Mouse (Mus musculus): ENCODE data around the gene Npc1l1. TPM values are rescaled to one million over a fixed set of nuclear protein-coding genes. Genes with fewer than 3 reads are reported as not detected.

Gene Npc1l1
- polyA plus RNA-seq, 1 experiment from 2014 or later: 0.08 TPM

DNA sequence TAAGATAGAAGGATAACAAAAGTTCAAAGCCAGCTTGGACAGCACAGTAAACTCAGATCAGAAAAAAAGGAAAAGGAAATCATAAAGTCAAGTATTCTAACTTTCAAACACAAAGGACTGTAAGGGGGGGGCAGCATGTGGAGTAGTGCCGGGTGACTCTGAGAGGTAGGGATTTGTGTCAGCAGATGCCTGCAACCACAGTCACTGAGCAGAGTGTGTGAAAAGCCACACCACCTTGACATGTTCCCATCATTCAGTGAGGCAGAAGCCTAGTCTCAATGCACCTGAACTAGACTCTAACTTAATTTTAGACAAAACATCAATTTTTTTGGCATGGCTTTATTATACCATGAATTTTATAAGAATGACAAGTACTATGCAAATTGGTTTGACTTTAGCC lies 54.4 kb downstream of the Npc1l1 start:
- no peak overlapping the region for H3K27ac ChIP-seq (ENCODE audit: low read length)
- no peaks in the 10 kb centered on the region for H3K9me3 ChIP-seq (replicated peaks; ENCODE audit: control insufficient read depth, low read length, poor library complexity, severe bottlenecking)
- peaks cover 10% of the 10 kb centered on the region for H3K4me1 ChIP-seq (ENCODE audit: control insufficient read depth, insufficient read depth, low read length)
- ATAC-seq: no peak
- no peak overlapping the region for H3K4me3 ChIP-seq (ENCODE audit: low read depth, low read length)
- H3K9ac ChIP-seq (ENCODE audit: low read depth, low read length): no peak overlapping the region
- H3K27me3 ChIP-seq (ENCODE audit: control insufficient read depth, insufficient read depth, low read depth, low read length): no peaks in the 10 kb centered on the region
- WGBS: 65% methylated on average over 1 of the region's 1 CpGs
- H3K36me3 ChIP-seq (ENCODE audit: control insufficient read depth, insufficient read depth, low read length): no peaks in the 10 kb centered on the region
- no peak overlapping the region for H3K4me2 ChIP-seq (ENCODE audit: low read length)

DNA sequence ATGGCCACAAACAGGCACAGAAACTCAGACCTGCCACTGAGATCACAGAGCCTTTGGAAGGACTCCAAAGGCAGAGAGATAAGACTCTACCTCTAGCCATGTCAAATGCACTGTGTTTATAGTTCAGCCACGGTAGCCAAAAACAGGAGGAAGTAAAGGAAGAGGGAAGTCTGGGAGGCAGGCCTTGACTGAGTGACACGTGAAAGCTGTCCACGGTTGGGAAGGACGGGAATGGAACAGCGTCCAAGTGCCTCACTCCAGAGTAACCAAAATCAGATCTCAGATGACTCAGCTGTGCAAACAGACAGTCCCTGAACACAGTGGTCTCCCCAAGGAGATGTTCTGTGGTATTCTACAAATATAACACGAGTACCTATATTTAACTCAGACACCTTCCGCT lies 55.2 kb downstream of the Npc1l1 start:
- Histone ChIP-seq H3K9me3 (replicated peaks; ENCODE audit: control insufficient read depth, low read length, poor library complexity, severe bottlenecking) (no peaks in the 10 kb centered on the region), H3K4me1 (ENCODE audit: control insufficient read depth, insufficient read depth, low read length) (peaks cover 10% of the 10 kb centered on the region), H3K9ac (ENCODE audit: low read depth, low read length) (no peak overlapping the region), H3K36me3 (ENCODE audit: control insufficient read depth, insufficient read depth, low read length) (no peaks in the 10 kb centered on the region), H3K4me2 (ENCODE audit: low read length) (no peak overlapping the region), H3K27me3 (ENCODE audit: control insufficient read depth, insufficient read depth, low read depth, low read length) (no peaks in the 10 kb centered on the region), H3K4me3 (ENCODE audit: low read depth, low read length) (no peak overlapping the region), H3K27ac (ENCODE audit: low read length) (no peak overlapping the region)
- WGBS: 74% methylated on average over 7 of the region's 7 CpGs
- ATAC-seq: no peak

DNA sequence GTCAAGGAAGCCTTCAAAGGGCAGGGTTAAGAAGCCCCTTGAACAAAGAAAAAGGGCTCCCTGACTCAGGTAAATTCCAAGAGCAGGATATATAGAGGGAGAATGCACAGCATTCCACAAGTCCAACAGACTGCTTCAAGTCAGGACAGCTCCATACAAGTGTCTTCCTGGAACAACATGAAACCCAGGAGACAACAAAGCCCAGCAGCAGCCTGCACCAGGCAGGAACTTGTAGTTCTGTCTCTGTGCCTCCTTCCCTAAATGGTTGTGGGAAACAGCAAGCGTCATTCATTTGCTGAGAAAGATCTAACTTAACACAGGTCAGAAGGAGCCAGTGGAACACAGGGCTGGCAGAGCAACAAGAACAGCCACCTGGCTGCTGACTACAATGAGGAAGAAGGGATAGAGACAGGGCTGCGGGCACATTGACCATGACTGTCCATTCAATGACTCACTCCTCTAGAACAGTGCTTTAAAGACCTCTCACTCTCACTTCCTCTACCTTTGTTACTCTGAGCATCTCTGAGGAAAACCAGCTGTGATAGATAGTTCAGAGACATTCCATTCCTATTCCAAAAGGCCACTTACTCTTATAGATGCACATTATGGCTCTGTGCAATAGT lies 60.8 kb downstream of the Npc1l1 start:
- WGBS: 90% methylated on average over 2 of the region's 2 CpGs
- H3K36me3 ChIP-seq (ENCODE audit: control insufficient read depth, insufficient read depth, low read length): no peaks in the 10 kb centered on the region
- no peaks in the 10 kb centered on the region for H3K4me1 ChIP-seq (ENCODE audit: control insufficient read depth, insufficient read depth, low read length)
- no peak overlapping the region for H3K27ac ChIP-seq (ENCODE audit: low read length)
- H3K4me3 ChIP-seq (ENCODE audit: low read depth, low read length): no peak overlapping the region
- H3K9ac ChIP-seq (ENCODE audit: low read depth, low read length): no peak overlapping the region
- H3K27me3 ChIP-seq (ENCODE audit: control insufficient read depth, insufficient read depth, low read depth, low read length): no peaks in the 10 kb centered on the region
- H3K9me3 ChIP-seq (replicated peaks; ENCODE audit: control insufficient read depth, low read length, poor library complexity, severe bottlenecking): no peaks in the 10 kb centered on the region
- no peak overlapping the region for H3K4me2 ChIP-seq (ENCODE audit: low read length)
- no peak for ATAC-seq

DNA sequence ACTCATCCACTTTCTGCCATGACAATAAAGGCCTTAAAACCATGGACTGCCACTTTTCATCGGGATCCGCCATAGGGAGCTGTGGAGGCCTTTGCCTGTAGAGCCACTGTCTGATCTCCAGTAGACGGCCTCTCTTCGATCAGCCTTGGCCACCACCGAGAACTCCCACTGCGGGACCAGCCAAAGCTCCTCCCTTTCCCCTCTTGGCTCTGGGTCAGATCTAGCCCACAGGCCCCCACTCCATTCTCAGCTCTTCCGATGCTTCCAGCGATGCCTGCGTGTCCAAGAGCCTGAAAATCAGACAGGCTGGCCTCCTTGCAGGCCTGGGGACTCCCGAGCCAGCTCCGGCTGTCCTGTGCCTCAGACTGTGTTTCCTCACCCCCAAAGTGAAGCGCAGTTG lies 63.6 kb downstream of the Npc1l1 start:
- WGBS: 92% methylated on average over 12 of the region's 12 CpGs
- Histone ChIP-seq H3K9ac (ENCODE audit: low read depth, low read length) (no peak overlapping the region), H3K4me2 (ENCODE audit: low read length) (no peak overlapping the region), H3K4me3 (ENCODE audit: low read depth, low read length) (no peak overlapping the region), H3K27me3 (ENCODE audit: control insufficient read depth, insufficient read depth, low read depth, low read length) (no peaks in the 10 kb centered on the region), H3K27ac (ENCODE audit: low read length) (no peak overlapping the region), H3K36me3 (ENCODE audit: control insufficient read depth, insufficient read depth, low read length) (no peaks in the 10 kb centered on the region), H3K4me1 (ENCODE audit: control insufficient read depth, insufficient read depth, low read length) (no peaks in the 10 kb centered on the region), H3K9me3 (replicated peaks; ENCODE audit: control insufficient read depth, low read length, poor library complexity, severe bottlenecking) (no peaks in the 10 kb centered on the region)
- ATAC-seq: no peak

DNA sequence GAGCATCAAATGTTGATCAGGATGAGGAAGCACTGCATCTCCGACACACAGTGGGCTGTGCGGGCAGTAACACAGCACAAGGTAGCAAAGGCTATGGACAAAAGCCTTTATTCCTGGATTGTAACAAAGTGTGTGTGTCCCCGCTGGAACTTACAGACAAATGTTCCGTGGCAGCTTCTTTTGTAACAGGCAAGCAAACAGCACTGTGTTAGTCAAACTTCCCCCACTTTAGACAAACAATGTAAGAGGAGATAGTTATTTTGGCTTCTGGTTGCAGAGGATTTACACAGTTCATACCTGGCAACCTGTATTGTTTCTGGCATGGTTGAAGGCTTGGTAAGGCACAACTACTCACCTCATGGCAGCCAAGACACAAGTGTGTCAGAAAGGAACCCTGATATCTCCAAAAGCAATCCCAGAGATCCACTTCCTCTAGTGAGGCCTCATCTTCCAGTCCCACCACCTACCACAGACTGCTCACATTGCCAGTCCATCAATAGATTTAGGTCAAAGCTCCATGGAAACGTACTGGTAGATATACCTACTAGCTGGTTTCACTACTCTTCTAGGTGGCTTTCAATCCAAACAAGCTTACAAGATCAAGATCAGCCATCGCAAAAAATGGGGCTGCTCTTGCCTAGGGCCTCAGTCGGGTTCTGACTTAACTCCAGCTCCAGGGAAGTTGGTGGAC lies 64.4 kb downstream of the Npc1l1 start:
- no peak overlapping the region for H3K4me2 ChIP-seq (ENCODE audit: low read length)
- H3K4me3 ChIP-seq (ENCODE audit: low read depth, low read length): no peak overlapping the region
- 94% methylated on average over 7 of the region's 7 CpGs for WGBS
- no peak for ATAC-seq
- H3K4me1 ChIP-seq (ENCODE audit: control insufficient read depth, insufficient read depth, low read length): no peaks in the 10 kb centered on the region
- no peaks in the 10 kb centered on the region for H3K9me3 ChIP-seq (replicated peaks; ENCODE audit: control insufficient read depth, low read length, poor library complexity, severe bottlenecking)
- no peak overlapping the region for H3K9ac ChIP-seq (ENCODE audit: low read depth, low read length)
- H3K27ac ChIP-seq (ENCODE audit: low read length): no peak overlapping the region
- no peaks in the 10 kb centered on the region for H3K36me3 ChIP-seq (ENCODE audit: control insufficient read depth, insufficient read depth, low read length)
- H3K27me3 ChIP-seq (ENCODE audit: control insufficient read depth, insufficient read depth, low read depth, low read length): no peaks in the 10 kb centered on the region

DNA sequence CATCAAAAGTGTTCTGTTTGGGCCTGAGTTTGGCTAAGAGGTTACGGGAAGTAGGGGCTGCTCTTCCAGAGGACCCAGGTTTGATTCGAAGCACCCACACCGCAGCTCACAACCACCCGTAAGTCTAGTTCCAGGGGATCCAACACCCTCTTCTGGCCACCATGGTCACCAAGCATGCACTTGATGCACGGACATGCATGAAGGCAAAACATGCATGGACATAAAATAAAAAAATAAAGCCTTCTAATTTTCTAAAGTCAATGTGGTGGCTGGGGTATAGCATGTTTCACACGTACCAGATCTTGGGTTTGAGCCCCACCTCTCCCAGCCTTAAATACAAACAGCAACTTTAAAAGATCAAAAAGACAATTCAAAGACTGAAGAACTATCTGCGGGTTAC lies 65.2 kb downstream of the Npc1l1 start:
- no peak overlapping the region for H3K4me3 ChIP-seq (ENCODE audit: low read depth, low read length)
- ATAC-seq: no peak
- no peaks in the 10 kb centered on the region for H3K27me3 ChIP-seq (ENCODE audit: control insufficient read depth, insufficient read depth, low read depth, low read length)
- no peaks in the 10 kb centered on the region for H3K9me3 ChIP-seq (replicated peaks; ENCODE audit: control insufficient read depth, low read length, poor library complexity, severe bottlenecking)
- no peak overlapping the region for H3K4me2 ChIP-seq (ENCODE audit: low read length)
- no peaks in the 10 kb centered on the region for H3K4me1 ChIP-seq (ENCODE audit: control insufficient read depth, insufficient read depth, low read length)
- H3K36me3 ChIP-seq (ENCODE audit: control insufficient read depth, insufficient read depth, low read length): no peaks in the 10 kb centered on the region
- H3K27ac ChIP-seq (ENCODE audit: low read length): no peak overlapping the region
- H3K9ac ChIP-seq (ENCODE audit: low read depth, low read length): no peak overlapping the region
- 97% methylated on average over 7 of the region's 7 CpGs for WGBS

DNA sequence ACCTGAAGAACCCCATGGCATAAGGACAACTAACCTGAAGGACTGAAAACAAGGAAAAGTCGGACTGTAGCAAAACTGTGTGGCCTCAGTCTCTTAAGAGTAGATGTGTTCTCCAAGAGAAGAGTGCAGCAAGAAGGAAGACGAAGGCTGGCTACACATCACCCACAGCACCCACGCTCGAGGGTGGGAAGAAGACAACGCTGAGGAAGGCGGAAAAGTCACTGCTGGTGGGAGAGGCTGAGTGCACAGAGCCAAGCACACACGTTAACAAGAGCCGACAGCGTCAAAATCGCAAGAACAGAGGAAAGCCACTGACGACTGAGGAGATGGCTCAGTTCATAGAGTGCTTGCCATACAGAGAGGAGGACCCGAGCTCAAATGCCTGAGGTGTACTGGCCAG lies 66.2 kb downstream of the Npc1l1 start:
- Histone ChIP-seq H3K27me3 (ENCODE audit: control insufficient read depth, insufficient read depth, low read depth, low read length) (no peaks in the 10 kb centered on the region), H3K4me1 (ENCODE audit: control insufficient read depth, insufficient read depth, low read length) (no peaks in the 10 kb centered on the region), H3K4me3 (ENCODE audit: low read depth, low read length) (no peak overlapping the region), H3K27ac (ENCODE audit: low read length) (no peak overlapping the region), H3K4me2 (ENCODE audit: low read length) (no peak overlapping the region), H3K9ac (ENCODE audit: low read depth, low read length) (no peak overlapping the region), H3K9me3 (replicated peaks; ENCODE audit: control insufficient read depth, low read length, poor library complexity, severe bottlenecking) (no peaks in the 10 kb centered on the region), H3K36me3 (ENCODE audit: control insufficient read depth, insufficient read depth, low read length) (no peaks in the 10 kb centered on the region)
- no peak for ATAC-seq
- 93% methylated on average over 12 of the region's 12 CpGs for WGBS

DNA sequence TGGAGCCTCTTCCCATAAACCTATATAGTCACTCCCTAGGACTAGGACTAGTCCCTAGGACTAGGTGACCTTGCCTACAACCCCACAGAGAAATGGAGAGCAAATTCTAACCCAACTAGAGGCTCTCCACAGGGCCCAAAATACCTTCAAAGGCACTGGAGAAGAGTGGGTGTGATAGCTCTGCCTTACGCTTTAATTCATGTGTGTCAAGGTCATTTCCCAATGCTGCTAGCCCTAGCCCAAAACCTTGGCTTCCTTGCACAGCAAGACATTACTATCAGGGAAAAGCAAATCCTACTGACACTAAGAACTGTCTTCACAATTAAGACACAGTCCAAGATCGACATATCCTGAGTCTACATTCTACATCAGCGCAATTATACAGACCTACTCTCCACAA lies 66.9 kb downstream of the Npc1l1 start:
- Histone ChIP-seq H3K36me3 (ENCODE audit: control insufficient read depth, insufficient read depth, low read length) (no peaks in the 10 kb centered on the region), H3K4me2 (ENCODE audit: low read length) (no peak overlapping the region), H3K4me1 (ENCODE audit: control insufficient read depth, insufficient read depth, low read length) (no peaks in the 10 kb centered on the region), H3K9ac (ENCODE audit: low read depth, low read length) (no peak overlapping the region), H3K27me3 (ENCODE audit: control insufficient read depth, insufficient read depth, low read depth, low read length) (no peaks in the 10 kb centered on the region), H3K9me3 (replicated peaks; ENCODE audit: control insufficient read depth, low read length, poor library complexity, severe bottlenecking) (no peaks in the 10 kb centered on the region), H3K4me3 (ENCODE audit: low read depth, low read length) (no peak overlapping the region), H3K27ac (ENCODE audit: low read length) (no peak overlapping the region)
- ATAC-seq: no peak
- 95% methylated on average over 3 of the region's 3 CpGs for WGBS

DNA sequence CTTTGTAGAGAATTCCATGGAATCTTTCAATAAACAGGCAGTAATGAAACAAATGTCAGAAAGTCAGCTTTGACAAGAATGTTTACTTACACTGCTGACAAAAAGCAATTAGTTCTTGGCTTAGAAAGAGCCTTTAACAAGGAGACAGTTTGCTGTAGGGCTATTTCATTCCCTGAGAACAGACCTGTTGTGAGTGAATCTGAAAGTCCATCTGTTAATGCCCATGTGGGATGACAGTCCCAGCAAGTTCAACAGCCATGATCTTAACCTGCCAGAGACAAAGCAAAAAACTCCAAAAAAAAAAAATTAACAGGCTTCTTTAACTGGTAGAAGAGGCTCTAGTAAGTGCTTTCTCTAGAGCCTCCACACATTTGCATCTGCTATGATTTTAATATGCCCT lies 68.4 kb downstream of the Npc1l1 start:
- H3K4me2 ChIP-seq (ENCODE audit: low read length): no peak overlapping the region
- no peak overlapping the region for H3K4me3 ChIP-seq (ENCODE audit: low read depth, low read length)
- ATAC-seq: no peak
- 0 out of 2 replicates have a peak, but pooled peaks cover 3% of the 10 kb centered on the region for H3K4me1 ChIP-seq (ENCODE audit: control insufficient read depth, insufficient read depth, low read length)
- H3K9ac ChIP-seq (ENCODE audit: low read depth, low read length): no peak overlapping the region
- H3K27ac ChIP-seq (ENCODE audit: low read length): no peak overlapping the region
- H3K9me3 ChIP-seq (replicated peaks; ENCODE audit: control insufficient read depth, low read length, poor library complexity, severe bottlenecking): no peaks in the 10 kb centered on the region
- no peaks in the 10 kb centered on the region for H3K27me3 ChIP-seq (ENCODE audit: control insufficient read depth, insufficient read depth, low read depth, low read length)
- H3K36me3 ChIP-seq (ENCODE audit: control insufficient read depth, insufficient read depth, low read length): no peaks in the 10 kb centered on the region
